12 mouse cellular contexts compared by ENCODE assay signal in genomic region chr11:117004277-117004676, GRCm38 (mm10).
A peak's percentile ranks its signal among the peaks of the same experiment; 100 is the strongest.
DNase-seq lines count a peak whose midpoint lies in the region; ATAC-seq and TF ChIP-seq lines count a peak whose summit lies in the region.
"Had no signal": no experiment of that assay in that cellular context is flagged by ENCODE, and none has a peak within 500 bp of the region (broad histone marks: within the 10 kb centered on the region; RNA-seq: fewer than 3 reads in every experiment).

No protein-coding gene starts in this region.

- H3K9ac ChIP-seq in liver, postnatal 0 days (replicated peaks) = no peak overlapping the region
- H3K9ac ChIP-seq in forebrain, embryonic 11.5 days (ENCODE audit: low read length) = no peak overlapping the region
- no peak overlapping the region for H3K9ac ChIP-seq in midbrain, embryonic 13.5 days (replicated peaks)

- H3K4me3 ChIP-seq in liver, postnatal 0 days (ENCODE audit: low read depth, low read length) = no peak overlapping the region
- no peak overlapping the region for H3K4me3 ChIP-seq in forebrain, embryonic 11.5 days (ENCODE audit: low read depth, low read length)
- no peak overlapping the region for H3K4me3 ChIP-seq in midbrain, embryonic 13.5 days (replicated peaks)

- peaks cover 5% of the 10 kb centered on the region; the same call in 1 of the 2 replicates for H3K27me3 ChIP-seq in liver, postnatal 0 days (ENCODE audit: insufficient read depth, low read length)
- H3K27me3 ChIP-seq in forebrain, embryonic 11.5 days (ENCODE audit: control insufficient read depth, insufficient read depth, low read length) = peaks cover 2% of the 10 kb centered on the region; the same call in 1 of the 2 replicates
- H3K27me3 ChIP-seq in midbrain, embryonic 13.5 days = peaks cover 12% of the 10 kb centered on the region

- H3K36me3 ChIP-seq in liver, postnatal 0 days (replicated peaks; ENCODE audit: insufficient read depth, low read length) = no peaks in the 10 kb centered on the region
- no peaks in the 10 kb centered on the region for H3K36me3 ChIP-seq in forebrain, embryonic 11.5 days (ENCODE audit: control insufficient read depth, insufficient read depth, low read length)
- no peaks in the 10 kb centered on the region for H3K36me3 ChIP-seq in midbrain, embryonic 13.5 days

- TF ChIP-seq CTCF in liver, postnatal 0 days (IDR thresholded peaks at IDR 0.05; ENCODE audit: low read depth) = no peak

- H3K9me3 ChIP-seq in liver, postnatal 0 days (ENCODE audit: low read length) = no peaks in the 10 kb centered on the region
- no peaks in the 10 kb centered on the region for H3K9me3 ChIP-seq in forebrain, embryonic 11.5 days (ENCODE audit: control insufficient read depth, low read length)
- H3K9me3 ChIP-seq in midbrain, embryonic 13.5 days = no peaks in the 10 kb centered on the region

- H3K4me2 ChIP-seq in liver, postnatal 0 days (ENCODE audit: low read depth, low read length) = no peak overlapping the region
- no peak overlapping the region; the same call in 1 of the 2 replicates for H3K4me2 ChIP-seq in forebrain, embryonic 11.5 days (ENCODE audit: low read depth, low read length, severe bottlenecking)
- 0 out of 2 replicates have a peak overlapping the region, but pooled peaks have one; percentile 23 for H3K4me2 ChIP-seq in midbrain, embryonic 13.5 days (replicated peaks)

- peak; percentile 27 for DNase-seq in liver
- DNase-seq in liver, postnatal 0 days = no peak
- peak; percentile 35 for DNase-seq in brain, adult 2 months (ENCODE audit: low read depth, low spot score)
- DNase-seq in forebrain, embryonic 11.5 days (ENCODE audit: low spot score) = peak; percentile 66
- DNase-seq in layer of hippocampus, adult 8-10 months (ENCODE audit: low spot score in 2 of 2) = no peak
- DNase-seq in cerebellum, postnatal 4 days (ENCODE audit: low spot score in 2 of 2) = no peak
- DNase-seq: cerebellum, adult 18-20 months; gastrocnemius, postnatal 36 days; left cerebral cortex, postnatal 4 days; thymus, postnatal 14 days had no signal

- 16% methylated on average over 9 of the region's 9 CpGs for WGBS in liver, postnatal 0 days (ENCODE audit: insufficient replicate concordance)
- WGBS in forebrain, embryonic 11.5 days = 12% methylated on average over 9 of the region's 9 CpGs
- 10% methylated on average over 9 of the region's 9 CpGs for WGBS in midbrain, embryonic 13.5 days

- TF ChIP-seq EP300 in liver, postnatal 0 days (IDR thresholded peaks at IDR 0.05; ENCODE audit: low read depth) = no peak

- H3K27ac ChIP-seq in liver, postnatal 0 days (ENCODE audit: low read depth) = no peak overlapping the region
- H3K27ac ChIP-seq in forebrain, embryonic 11.5 days (ENCODE audit: low read depth, low read length) = no peak overlapping the region
- peak overlapping the region; percentile 20; the same call in 1 of the 2 replicates for H3K27ac ChIP-seq in midbrain, embryonic 13.5 days

- no peak for ATAC-seq in liver, postnatal 0 days
- peak; percentile 66; the same call in 1 of the 2 replicates for ATAC-seq in forebrain, embryonic 11.5 days (replicated peaks; ENCODE audit: low FRiP score)
- 0 out of 2 replicates have a peak, but pooled peaks have one; percentile 60 for ATAC-seq in midbrain, embryonic 13.5 days
- ATAC-seq in frontal cortex, adult (ENCODE audit: low TSS enrichment) = no peak

- no peaks in the 10 kb centered on the region for H3K4me1 ChIP-seq in liver, postnatal 0 days (ENCODE audit: insufficient read depth)
- H3K4me1 ChIP-seq in forebrain, embryonic 11.5 days (replicated peaks; ENCODE audit: control insufficient read depth, insufficient read depth, low read length) = peaks cover 8% of the 10 kb centered on the region
- H3K4me1 ChIP-seq in midbrain, embryonic 13.5 days (replicated peaks) = peaks cover 45% of the 10 kb centered on the region

Comparison
In these comparisons a context has a peak if more than half of its experiments do, and no peak if none do; other contexts are left out.
1. DNase-seq: peak in liver (single experiment), brain, adult 2 months (single experiment) and forebrain, embryonic 11.5 days (single experiment); none in liver, postnatal 0 days (single experiment), layer of hippocampus, adult 8-10 months (0 of 2) and cerebellum, postnatal 4 days (0 of 2).
2. ATAC-seq: peak in forebrain, embryonic 11.5 days (single experiment) and midbrain, embryonic 13.5 days (single experiment); none in liver, postnatal 0 days (single experiment) and frontal cortex, adult (single experiment).